Mouse (Mus musculus): ENCODE measurements around the gene Olfr1325.
"Not testable (repeated sequence)": the region's sequence is repeated elsewhere in the genome, so short reads cannot be mapped to it uniquely, and the experiment has no call there.

Gene Olfr1325

DNA sequence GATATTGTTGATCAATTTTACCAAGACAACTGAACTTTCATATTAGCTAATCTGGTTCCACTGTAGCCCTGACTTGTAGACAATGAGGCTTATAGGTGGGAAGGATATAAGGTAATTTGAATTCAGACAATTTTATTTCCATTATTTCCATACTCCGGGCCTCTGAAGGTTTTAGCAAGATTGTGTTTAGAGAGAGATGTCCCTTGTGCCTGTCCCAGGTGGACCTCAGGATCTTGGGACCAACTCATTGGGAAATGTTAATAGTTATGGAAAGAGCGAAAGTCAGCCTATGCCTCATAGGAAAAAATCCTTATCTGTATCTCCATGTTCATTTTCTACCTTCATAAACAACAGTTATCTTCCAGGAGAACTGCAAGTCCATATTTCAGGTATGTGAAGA is at the start of gene Olfr1325:
Gene Olfr1325, plus strand, starts transcription at position 301 of the 400 bp plus-strand sequence.
- no peak for DNase-seq (ENCODE audit: low spot score in 2 of 2)

DNA sequence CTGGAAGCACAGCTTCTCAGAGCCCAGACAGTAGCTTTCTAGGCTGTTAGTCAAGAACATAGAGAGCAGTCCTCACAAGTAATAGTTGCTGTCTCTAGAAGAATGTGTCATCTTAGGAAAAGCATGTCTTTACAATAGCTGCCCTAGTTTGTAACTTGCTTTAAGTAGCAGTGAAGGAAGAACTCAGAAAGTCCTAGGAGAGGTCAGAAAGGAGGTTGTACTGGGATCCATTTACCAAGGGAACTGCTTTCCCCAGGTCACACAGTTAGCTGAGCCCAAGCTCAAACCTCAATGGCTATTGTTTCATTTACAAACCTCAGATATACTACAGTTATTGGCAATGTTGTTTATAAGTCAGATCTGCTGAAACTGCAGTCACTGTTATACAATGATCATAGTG is 17.7 kb upstream of the Olfr1325 start, which contains the start of gene Olfr1326-ps1:
Gene Olfr1326-ps1, minus strand, starts transcription at position 101 of the 400 bp plus-strand sequence.
- DNase-seq (ENCODE audit: low spot score in 2 of 2): no peak

DNA sequence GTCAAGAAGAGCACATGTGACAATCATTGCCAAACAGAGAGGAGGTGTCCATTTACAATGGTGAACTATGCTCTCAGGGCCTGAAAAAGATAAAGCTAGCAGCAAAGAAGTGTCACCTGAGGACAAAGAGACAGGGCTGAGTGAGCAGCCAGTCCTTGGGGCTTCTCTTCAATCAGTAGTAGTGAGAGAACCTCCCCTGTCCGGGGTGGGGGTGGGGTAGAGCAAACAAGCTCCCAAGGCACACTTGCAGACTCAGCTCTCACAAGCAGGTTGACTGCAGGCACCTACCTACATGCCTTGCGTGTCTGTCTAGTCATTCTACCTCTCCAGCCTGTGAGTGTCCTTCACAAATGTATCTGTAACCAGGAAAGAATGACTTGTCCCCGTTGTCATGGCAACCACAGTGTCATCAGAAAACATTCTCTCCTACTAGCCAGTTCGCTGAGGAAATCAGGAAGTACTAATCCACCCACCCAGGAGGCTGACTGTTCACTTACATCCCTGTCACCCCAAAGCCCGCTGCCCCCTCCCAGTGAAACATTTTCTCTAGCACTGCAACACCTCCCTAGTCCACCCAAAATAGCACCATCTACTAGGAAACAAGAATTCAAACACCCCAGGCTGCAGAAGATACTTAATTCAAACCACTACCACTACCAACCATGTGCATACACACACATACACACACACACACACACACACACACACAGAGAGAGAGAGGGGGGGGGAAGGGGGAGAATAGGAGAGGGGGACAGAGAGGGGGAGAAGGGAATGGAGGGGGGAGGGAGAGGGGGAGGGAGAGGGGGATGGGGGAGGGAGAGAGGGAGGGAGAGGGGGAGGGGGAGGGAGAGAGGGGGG is 53.2 kb downstream of the Olfr1325 start, which contains the start of gene Gm5640:
Gene Gm5640, minus strand, starts transcription at position 170 of the 858 bp plus-strand sequence.
- DNase-seq (ENCODE audit: low spot score in 2 of 2): peak in 1 of 2 experiments; percentile 2

DNA sequence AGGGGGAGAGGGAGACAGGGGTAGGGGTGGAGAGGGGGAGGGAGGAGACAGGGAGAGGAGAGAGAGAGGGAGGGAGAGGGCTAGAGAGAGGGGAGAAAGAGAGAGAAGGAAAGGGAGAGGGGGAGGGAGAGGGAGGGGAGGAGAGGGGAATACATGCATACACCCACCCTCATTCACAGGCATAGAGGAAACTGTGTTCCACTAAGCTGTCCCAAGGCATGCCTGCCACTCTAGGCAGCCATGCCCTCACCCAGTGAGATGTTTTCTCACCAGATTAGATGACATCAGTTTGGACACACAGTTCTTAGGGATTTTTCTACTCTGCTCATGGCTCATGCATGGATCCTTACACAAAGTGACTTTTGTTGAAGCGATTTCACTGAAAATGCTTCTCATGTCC is 53.9 kb downstream of the Olfr1325 start:
- DNase-seq (ENCODE audit: low spot score in 2 of 2): not testable (repeated sequence)

All from frontal cortex, postnatal 25 days (tissue).